Mouse (Mus musculus) C3H10T1/2 (cell line): ENCODE data around the gene Acvr2a. TPM values are rescaled to one million over a fixed set of nuclear protein-coding genes. Genes with fewer than 3 reads are reported as not detected.

Experiments used
- polyA plus RNA-seq, 2 experiments: library from polyadenylated mRNA; unstranded; fragments of >200 nt; fragmentation: generic; extraction: Trizol; gene quantifications; one replicate each; pipeline ENCODE4 v1.2.1; 2012; ENCODE audit warnings: missing spikeins in 2 of 2

The Acvr2a gene
- under 1 TPM; 0.09 to 0.78 TPM for polyA plus RNA-seq

DNA sequence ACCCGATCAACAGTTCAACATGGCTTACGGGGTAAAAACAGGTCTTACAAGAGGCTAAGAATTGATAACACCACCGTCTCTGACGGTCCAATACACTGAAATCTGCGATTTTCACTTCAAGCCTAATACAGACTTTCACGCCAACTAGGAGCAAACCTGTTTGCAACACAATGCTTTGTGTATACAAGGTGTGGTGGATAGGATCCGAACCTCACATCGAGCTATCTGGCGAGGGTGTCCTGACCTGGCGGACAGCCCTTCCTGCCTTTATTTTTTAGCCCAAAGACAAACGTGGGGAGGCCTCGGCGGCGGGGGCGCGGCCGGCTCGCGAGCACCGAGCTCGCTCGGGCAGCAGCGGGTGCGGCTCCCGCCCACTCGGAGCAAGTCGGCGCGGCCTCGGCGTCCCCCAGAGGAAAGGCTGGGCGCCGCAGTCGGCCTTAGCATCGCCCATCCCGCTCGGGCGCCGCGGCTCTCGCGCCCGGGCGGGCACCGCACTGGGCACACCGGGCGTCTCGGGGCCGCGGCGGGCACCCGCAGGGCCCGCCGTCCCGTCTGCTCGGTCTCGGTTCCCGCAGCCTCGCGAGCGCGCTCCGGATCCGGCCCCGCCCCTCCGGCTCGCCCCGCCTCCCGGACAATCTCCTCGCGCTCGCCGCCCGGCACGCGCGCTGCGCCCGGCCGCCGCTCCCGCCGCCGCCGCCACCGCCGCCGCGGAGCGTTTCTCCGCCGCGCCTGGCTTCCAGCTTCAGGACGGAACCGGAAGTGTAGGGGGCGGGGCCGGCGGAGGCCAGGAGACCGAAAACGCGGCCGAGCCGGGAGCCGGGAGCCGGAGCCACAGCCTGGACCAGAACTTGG is at the start of gene Acvr2a:
Gene Acvr2a (plus strand): TSS at position 739 of the 852 bp plus-strand sequence.

DNA sequence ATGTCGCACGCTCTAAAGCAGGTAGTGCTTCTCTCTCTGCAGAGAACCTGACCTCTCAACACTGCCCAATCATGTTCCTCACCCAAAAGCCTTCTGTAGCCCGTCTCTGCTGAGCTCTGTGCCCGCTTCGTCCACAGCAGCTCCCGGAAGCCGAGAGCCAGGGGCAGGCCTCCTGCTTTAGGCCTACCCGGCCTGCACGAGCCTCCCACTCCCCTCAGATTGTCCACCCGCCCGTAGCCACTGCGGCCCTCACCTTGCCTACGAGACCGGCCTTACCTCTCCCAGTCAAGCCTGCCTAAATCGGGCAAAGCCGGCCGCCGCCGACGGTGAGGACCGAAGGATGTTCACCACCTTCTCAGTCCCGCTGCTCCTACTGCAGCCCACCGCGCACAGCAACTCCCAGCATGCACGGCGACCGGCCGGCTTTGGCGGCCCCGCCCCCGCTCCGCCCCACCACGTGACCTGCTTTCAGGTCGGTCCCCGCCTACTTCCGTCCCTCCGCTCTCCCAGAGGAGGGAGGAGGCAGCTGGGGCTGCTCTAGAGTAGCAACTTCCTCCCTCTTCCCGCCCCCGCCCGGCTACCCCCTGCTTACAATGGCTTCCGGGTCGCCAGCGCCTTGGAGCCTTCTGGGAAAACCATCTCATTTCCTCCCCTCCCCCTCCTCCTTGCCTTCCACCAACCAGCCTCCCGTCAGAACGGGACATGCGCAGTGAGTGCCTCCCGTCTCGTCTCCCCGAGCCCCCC is 135.1 kb downstream of the Acvr2a start, which contains the start of gene Mbd5:
Gene Mbd5 (plus strand): TSS at position 668 of the 744 bp plus-strand sequence.

DNA sequence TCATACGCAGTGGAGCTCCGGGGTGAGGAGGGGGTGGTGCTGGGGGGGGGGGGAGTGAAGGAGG is 136.2 kb downstream of the Acvr2a start, which contains the start of gene Orc4:
Gene Orc4 (minus strand): TSS at position 26 of the 64 bp plus-strand sequence.

Other genes with a start within 250 kb of the Acvr2a start
- 1 to 10 TPM in 1 of 2 experiments, under 1 TPM in 1; 0.32 to 3.0 TPM for gene Mbd5, start 135.4 kb downstream of the Acvr2a start, polyA plus RNA-seq
- gene Orc4, start 136.2 kb downstream of the Acvr2a start, polyA plus RNA-seq, result 1 to 10 TPM; 1.0 to 5.3 TPM